Mouse (Mus musculus) CH12.LX (cell line): ENCODE results near the gene Clmp. TPM values are rescaled to one million over a fixed set of nuclear protein-coding genes. Genes with fewer than 3 reads are reported as not detected.

Experiments
- DNase-seq: peaks from one replicate; pipeline ENCODE4 v3.0.0-alpha.2; 2013; ENCODE audit errors: extremely low read depth
- H3K27ac ChIP-seq: 2 replicates; pipeline ENCODE4 v1.5.1; 2012; ENCODE audit warnings: low read depth, mild to moderate bottlenecking, control low read depth, moderate library complexity; ENCODE audit not compliant: insufficient read depth
- H3K27me3 ChIP-seq: replicated peaks from 2 replicates; pipeline ENCODE3; 2012; ENCODE audit warnings: inconsistent platforms
- H3K36me3 ChIP-seq, 2 experiments: replicated peaks in 1 of 2; 2 replicates each; pipeline versions ENCODE3 to v1.6.1; 2012; ENCODE audit warnings: inconsistent platforms in 1 of 2, low read length in 1 of 2, mild to moderate bottlenecking in 1 of 2, mixed read lengths in 1 of 2, moderate library complexity in 1 of 2; ENCODE audit not compliant: control insufficient read depth in 1 of 2, insufficient read depth in 1 of 2
- H3K4me1 ChIP-seq, 2 experiments: 2 replicates each; pipeline ENCODE4 v1.6.1; 2012; ENCODE audit warnings: inconsistent platforms in 1 of 2, moderate library complexity in 1 of 2; ENCODE audit not compliant: insufficient read depth in 2 of 2, control insufficient read depth in 1 of 2
- H3K4me2 ChIP-seq: 2 replicates; pipeline ENCODE4 v1.6.1; 2012; ENCODE audit warnings: low read depth, mild to moderate bottlenecking, control low read depth; ENCODE audit not compliant: poor library complexity, insufficient read depth, severe bottlenecking
- H3K4me3 ChIP-seq, 3 experiments: fragments of 150-350 bp in 1 of 3; sonication (generic) in 1 of 3; replicated peaks in 1 of 3; 2 replicates each; pipeline versions ENCODE3 to v1.5.1; 2011 to 2012; ENCODE audit warnings: low read depth in 2 of 3, low read length in 2 of 3, mild to moderate bottlenecking in 2 of 3, moderate library complexity in 2 of 3, control low read depth in 1 of 3, improper control_type of control experiment in 1 of 3, inconsistent platforms in 1 of 3, mixed read lengths in 1 of 3; ENCODE audit not compliant: poor library complexity in 1 of 3
- H3K79me2 ChIP-seq: replicated peaks from 2 replicates; pipeline ENCODE4 v1.6.1; 2012; ENCODE audit warnings: mild to moderate bottlenecking, moderate library complexity; ENCODE audit not compliant: control insufficient read depth, poor library complexity, insufficient read depth, severe bottlenecking; ENCODE audit errors: extremely low read depth
- H3K9ac ChIP-seq: 2 replicates; pipeline ENCODE4 v1.6.1; 2012; ENCODE audit warnings: low read depth, mild to moderate bottlenecking, control low read depth, moderate library complexity; ENCODE audit not compliant: insufficient read depth
- H3K9me3 ChIP-seq: replicated peaks from 2 replicates; pipeline ENCODE3; 2012; ENCODE audit warnings: low read length, inconsistent platforms, mixed read lengths
- CHD1 ChIP-seq: IDR thresholded peaks from 2 replicates; pipeline ENCODE4 v1.6.1; 2012; ENCODE audit warnings: low read depth, low read length, improper control_type of control experiment, inconsistent platforms
- CHD2 ChIP-seq: IDR thresholded peaks from 2 replicates; pipeline ENCODE4 v1.6.1; 2011; ENCODE audit warnings: low read length, improper control_type of control experiment
- CTCF ChIP-seq, 2 experiments: IDR thresholded peaks in 1 of 2; conservative IDR thresholded peaks in 1 of 2; 2 replicates each; pipeline ENCODE4 v1.5.1; 2011 to 2012; ENCODE audit warnings: low read depth in 2 of 2, low read length in 2 of 2, improper control_type of control experiment in 1 of 2, inconsistent platforms in 1 of 2, mild to moderate bottlenecking in 1 of 2, moderate library complexity in 1 of 2
- E2F4 ChIP-seq: IDR thresholded peaks from 2 replicates; pipeline ENCODE4 v1.6.1; 2011; ENCODE audit warnings: low read depth, low read length, improper control_type of control experiment; ENCODE audit not compliant: insufficient replicate concordance
- ELF1 ChIP-seq: IDR thresholded peaks from 2 replicates; pipeline ENCODE4 v1.6.1; 2014; ENCODE audit warnings: low read depth, mild to moderate bottlenecking, inconsistent platforms, low read length, improper control_type of control experiment
- EP300 ChIP-seq: IDR thresholded peaks from 2 replicates; pipeline ENCODE4 v1.6.1; 2011; ENCODE audit warnings: low read length, improper control_type of control experiment
- GABPA ChIP-seq: IDR thresholded peaks from 2 replicates; pipeline ENCODE4 v1.6.1; 2012; ENCODE audit warnings: low read depth, low read length, improper control_type of control experiment, inconsistent platforms; ENCODE audit not compliant: insufficient replicate concordance
- HCFC1 ChIP-seq: IDR thresholded peaks from 2 replicates; pipeline ENCODE4 v1.6.1; 2012; ENCODE audit warnings: low read depth, mild to moderate bottlenecking, inconsistent platforms, low read length, improper control_type of control experiment
- JUN ChIP-seq: IDR thresholded peaks from 2 replicates; pipeline ENCODE4 v1.6.1; 2011; ENCODE audit warnings: low read depth, mild to moderate bottlenecking, low read length, improper control_type of control experiment, moderate library complexity; ENCODE audit not compliant: insufficient read depth
- JUND ChIP-seq: conservative IDR thresholded peaks from 2 replicates; pipeline ENCODE4 v1.6.1; 2011; ENCODE audit warnings: low read depth, low read length, improper control_type of control experiment
- MAX ChIP-seq: IDR thresholded peaks from 2 replicates; pipeline ENCODE4 v1.6.1; 2011; ENCODE audit warnings: low read length, improper control_type of control experiment
- MAZ ChIP-seq: IDR thresholded peaks from 2 replicates; pipeline ENCODE4 v1.6.1; 2012; ENCODE audit warnings: low read depth, mild to moderate bottlenecking, inconsistent platforms, low read length, improper control_type of control experiment, moderate library complexity
- MEF2A ChIP-seq: IDR thresholded peaks from 2 replicates; pipeline ENCODE4 v1.6.1; 2014; ENCODE audit warnings: low read depth, mild to moderate bottlenecking, inconsistent platforms, low read length, improper control_type of control experiment, borderline replicate concordance
- MYC ChIP-seq: IDR thresholded peaks from 2 replicates; pipeline ENCODE4 v1.6.1; 2011; ENCODE audit warnings: low read depth, mild to moderate bottlenecking, improper control_type of control experiment, low read length
- NELFE ChIP-seq: IDR thresholded peaks from 2 replicates; pipeline ENCODE4 v1.6.1; 2011; ENCODE audit warnings: low read depth, low read length, improper control_type of control experiment
- NRF1 ChIP-seq: IDR thresholded peaks from 2 replicates; pipeline ENCODE4 v1.6.1; 2014; ENCODE audit warnings: low read depth, mild to moderate bottlenecking, inconsistent platforms, low read length, improper control_type of control experiment, moderate library complexity
- RCOR1 ChIP-seq: conservative IDR thresholded peaks from 2 replicates; pipeline ENCODE4 v1.6.1; 2012; ENCODE audit warnings: low read depth, mild to moderate bottlenecking, inconsistent platforms, low read length, improper control_type of control experiment
- SMC3 ChIP-seq: IDR thresholded peaks from 2 replicates; pipeline ENCODE4 v1.6.1; 2011; ENCODE audit warnings: low read depth, low read length, improper control_type of control experiment
- TCF12 ChIP-seq: IDR thresholded peaks from 2 replicates; pipeline ENCODE4 v1.6.1; 2014; ENCODE audit warnings: low read depth, mild to moderate bottlenecking, inconsistent platforms, low read length, improper control_type of control experiment
- USF2 ChIP-seq: conservative IDR thresholded peaks from 2 replicates; pipeline ENCODE4 v1.6.1; 2011; ENCODE audit warnings: low read depth, low read length, improper control_type of control experiment
- ZC3H11A ChIP-seq: IDR thresholded peaks from 2 replicates; pipeline ENCODE4 v1.6.1; 2012; ENCODE audit warnings: low read depth, mild to moderate bottlenecking, inconsistent platforms, low read length, improper control_type of control experiment
- ZMIZ1 ChIP-seq: IDR thresholded peaks from 2 replicates; pipeline ENCODE4 v1.6.1; 2012; ENCODE audit warnings: low read depth, mild to moderate bottlenecking, inconsistent platforms, low read length, improper control_type of control experiment
- dilution Hi-C: fragments of 300-500 bp; cut with MboI; formaldehyde crosslinking; loops from 2 replicates; pipeline ENCODE4 v1.14.3; 2020; ENCODE audit warnings: low sequenced_read_pairs; ENCODE audit not compliant: extremely low pct_unique_long_range_greater_than_20kb, extremely low pct_ligation_motif_present
- in situ Hi-C: fragments of 300-500 bp; cut with MboI; formaldehyde crosslinking; loops from 3 replicates; pipeline ENCODE4 v1.14.3; 2019; ENCODE audit warnings: low sequenced_read_pairs, low pct_ligation_motif_present, low pct_unique_long_range_greater_than_20kb, mixed read lengths
- polyA plus RNA-seq: library from polyadenylated mRNA; unstranded; fragments of >175 nt; gene quantifications from 2 replicates; pipeline ENCODE4 v1.2.1, GENCODE M21; 2012; ENCODE audit warnings: low read depth; ENCODE audit not compliant: insufficient read length
- total RNA-seq, 2 experiments: library from RNA; depleted of rRNA; stranded (reverse); fragments of 300-350 nt in 1 of 2; fragments of >200 nt in 1 of 2; gene quantifications; 2 replicates each; pipeline ENCODE4 v1.2.3; 2012 to 2014

The Clmp gene
- total and polyA plus RNA-seq, 3 experiments: not detected

DNA sequence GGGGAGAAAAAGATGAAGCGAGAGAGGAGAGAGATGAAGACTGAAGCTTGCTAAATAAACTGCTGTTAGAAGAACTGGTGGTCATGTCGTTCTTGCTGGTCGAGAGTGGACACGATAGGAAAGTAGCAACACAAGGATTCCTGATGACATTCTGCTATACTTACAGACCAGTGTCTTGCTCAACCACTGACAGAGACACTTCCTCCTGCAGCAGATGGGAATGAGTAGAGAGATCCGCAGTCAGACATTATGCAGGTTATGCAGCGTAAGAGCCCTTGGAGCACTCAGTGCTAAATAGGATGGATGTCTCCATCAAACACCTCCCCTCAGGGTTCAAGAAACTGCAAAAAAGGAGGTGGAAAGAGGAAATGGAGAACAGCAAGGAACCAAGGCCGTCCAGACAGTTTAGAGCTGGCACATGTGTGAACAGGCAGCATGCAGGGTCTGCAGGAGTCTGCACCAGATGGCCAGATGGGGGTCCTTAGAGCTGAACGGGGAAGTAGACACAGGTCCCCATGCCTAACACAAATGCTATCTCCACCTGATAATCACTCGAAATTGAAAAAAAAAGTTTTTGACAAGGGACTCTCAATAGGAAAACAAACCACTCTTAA, 19.5 kb upstream of the Clmp start:
- in situ Hi-C loops (no loop called here), dilution Hi-C loops (no loop called here)
- Histone ChIP-seq H3K27ac (no peak overlapping the region), H3K9me3 (no peaks in the 10 kb centered on the region), H3K4me3 (no peak overlapping the region), H3K36me3 (no peaks in the 10 kb centered on the region), H3K9ac (no peak overlapping the region), H3K27me3 (no peaks in the 10 kb centered on the region), H3K4me2 (no peak overlapping the region), H3K79me2 (no peaks in the 10 kb centered on the region), H3K4me1 (peaks cover 2 to 28% of the 10 kb centered on the region in 2 experiments; a peak in 3 of 4 replicates)
- no peak for DNase-seq
- TF ChIP-seq JUN (no peak), TCF12 (no peak), SMC3 (no peak), ZMIZ1 (no peak), JUND (no peak), RCOR1 (no peak), NRF1 (no peak), MAX (no peak), CTCF (conservative IDR thresholded peaks at IDR 0.05 in 1 of 2, IDR thresholded peaks at IDR 0.05 in 1 of 2; ENCODE audit: low read depth in 2 of 2, low read length in 2 of 2) (no peak), MEF2A (no peak)

DNA sequence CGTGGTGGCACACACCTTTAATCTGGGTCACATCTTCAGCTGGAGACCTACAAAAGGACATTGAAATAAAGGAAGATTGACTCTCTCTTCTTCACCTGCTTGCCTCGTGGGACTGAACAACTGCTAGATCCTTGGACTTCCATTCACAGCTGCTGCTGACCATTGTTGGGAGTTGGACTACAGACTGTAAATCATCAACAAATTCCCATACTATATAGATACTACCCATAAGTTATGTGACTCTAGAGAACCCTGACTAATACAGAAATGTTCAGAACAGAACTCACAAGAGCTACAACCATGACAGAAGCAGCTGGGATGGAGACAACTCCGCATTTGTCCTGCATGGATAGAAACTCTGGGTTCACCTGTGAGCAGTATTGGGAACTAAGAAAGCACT, 15.4 kb upstream of the Clmp start, which contains the start of gene Gm21915:
Gene Gm21915 (plus strand): TSS at position 301 of the 400 bp plus-strand sequence.
- dilution Hi-C loops: no loop called here
- no peaks in the 10 kb centered on the region for H3K36me3 ChIP-seq
- in situ Hi-C loops: no loop called here
- no peak within 1 kb of the TSS for H3K27ac ChIP-seq
- no peak within 1 kb of the TSS for H3K4me3 ChIP-seq
- H3K9ac ChIP-seq: no peak within 1 kb of the TSS
- peaks cover 5 to 51% of the 10 kb centered on the region in 2 experiments; a peak in 3 of 4 replicates for H3K4me1 ChIP-seq
- H3K79me2 ChIP-seq: no peaks in the 10 kb centered on the region
- TF ChIP-seq ELF1: no peak
- no peak for TF ChIP-seq NELFE
- no peak for TF ChIP-seq HCFC1
- TF ChIP-seq ZMIZ1: no peak
- no peak for TF ChIP-seq MYC
- TF ChIP-seq E2F4: no peak
- TF ChIP-seq ZC3H11A: no peak
- no peak for TF ChIP-seq CHD1
- no peak for TF ChIP-seq SMC3
- no peak for TF ChIP-seq MEF2A
- no peak for TF ChIP-seq MAZ
- TF ChIP-seq GABPA: no peak
- no peak for TF ChIP-seq EP300
- TF ChIP-seq CHD2: no peak
- TF ChIP-seq TCF12: no peak
- TF ChIP-seq USF2: no peak
- no peak for TF ChIP-seq NRF1
- no peak within 1 kb of the TSS; the same call in 1 of the 2 replicates for H3K4me2 ChIP-seq
- H3K27me3 ChIP-seq: peaks cover 2% of the 10 kb centered on the region
- DNase-seq: no peak
- no peaks in the 10 kb centered on the region for H3K9me3 ChIP-seq
